Mouse (Mus musculus): ENCODE data around the gene Hoxa7. TPM values are rescaled to one million over a fixed set of nuclear protein-coding genes. Genes with fewer than 3 reads are reported as not detected.

Gene Hoxa7
- total RNA-seq, 1 experiment, result 0.89 TPM

- in situ Hi-C loops (cut with MboI; ENCODE audit: low sequenced_read_pairs in 2 of 2, unreplicated experiment in 2 of 2), result loop anchor here (10.0 kb wide), 3 partner anchors 55 to 995 kb away; partner anchors contain the start of genes Evx1 (in 2 of the 2) and Hoxa7 (in 2 of the 2)
- Histone ChIP-seq H3K4me3 (ENCODE audit: insufficient read depth in 1 of 2, low read depth in 1 of 2, low read length in 2 of 2, poor library complexity in 1 of 2, severe bottlenecking in 1 of 2) (no peak overlapping the region), H3K9ac (ENCODE audit: insufficient read depth, low read depth, low read length, poor library complexity, severe bottlenecking) (no peak overlapping the region), H3K27ac (ENCODE audit: insufficient read depth, low read depth, low read length, poor library complexity, severe bottlenecking) (no peak overlapping the region), H3K9me3 (ENCODE audit: control insufficient read depth, insufficient read depth, low read depth, low read length) (no peaks in the 10 kb centered on the region), H3K36me3 (ENCODE audit: control insufficient read depth, insufficient read depth, low read length, poor library complexity, severe bottlenecking) (no peaks in the 10 kb centered on the region), H3K4me1 (ENCODE audit: control insufficient read depth in 2 of 2, insufficient read depth in 2 of 2, low read length in 2 of 2, poor library complexity in 1 of 2) (peaks cover 0 to 4% of the 10 kb centered on the region in 2 experiments; a peak in 1 of 4 replicates)
- DNase-seq (ENCODE audit: low read depth, low spot score), result no peak
- TF ChIP-seq CHD2 (IDR thresholded peaks at IDR 0.05; ENCODE audit: low read depth, low read length) (no peak), ZNF384 (IDR thresholded peaks at IDR 0.05; ENCODE audit: low read depth, low read length) (no peak), HCFC1 (IDR thresholded peaks at IDR 0.05; ENCODE audit: borderline replicate concordance, insufficient read depth, low read length) (no peak), ZC3H11A (IDR thresholded peaks at IDR 0.05; ENCODE audit: borderline replicate concordance, low read depth, low read length) (no peak), MAFK (IDR thresholded peaks at IDR 0.05; ENCODE audit: insufficient read depth, low read depth, low read length) (no peak)
Observed at GRCm38 (mm10) chr6:52169499-52170165, 52.0 kb downstream of the Hoxa7 start.

GRCm38 (mm10) chr6:52168191-52169055 is 53.2 kb downstream of the Hoxa7 start:
- H3K9me3 ChIP-seq (ENCODE audit: control insufficient read depth, insufficient read depth, low read depth, low read length), result no peaks in the 10 kb centered on the region
- DNase-seq (ENCODE audit: low read depth, low spot score), result no peak
- no peak for TF ChIP-seq ZC3H11A (IDR thresholded peaks at IDR 0.05; ENCODE audit: borderline replicate concordance, low read depth, low read length)
- no peak for TF ChIP-seq MAFK (IDR thresholded peaks at IDR 0.05; ENCODE audit: insufficient read depth, low read depth, low read length)
- no peak for TF ChIP-seq CHD2 (IDR thresholded peaks at IDR 0.05; ENCODE audit: low read depth, low read length)
- no peak for TF ChIP-seq ZNF384 (IDR thresholded peaks at IDR 0.05; ENCODE audit: low read depth, low read length)
- TF ChIP-seq HCFC1 (IDR thresholded peaks at IDR 0.05; ENCODE audit: borderline replicate concordance, insufficient read depth, low read length), result no peak
- H3K9ac ChIP-seq (ENCODE audit: insufficient read depth, low read depth, low read length, poor library complexity, severe bottlenecking), result no peak overlapping the region
- H3K36me3 ChIP-seq (ENCODE audit: control insufficient read depth, insufficient read depth, low read length, poor library complexity, severe bottlenecking), result no peaks in the 10 kb centered on the region
- in situ Hi-C loops (cut with MboI; ENCODE audit: low sequenced_read_pairs in 2 of 2, unreplicated experiment in 2 of 2), result loop anchor here (10.0 kb wide), 3 partner anchors 56 to 994 kb away; partner anchors contain the start of genes Hoxa7 (in 2 of the 2) and Evx1 (in 1 of the 2)
- H3K27ac ChIP-seq (ENCODE audit: insufficient read depth, low read depth, low read length, poor library complexity, severe bottlenecking), result no peak overlapping the region
- H3K4me1 ChIP-seq (ENCODE audit: control insufficient read depth in 2 of 2, insufficient read depth in 2 of 2, low read length in 2 of 2, poor library complexity in 1 of 2), result peaks cover 0 to 6% of the 10 kb centered on the region in 2 experiments; a peak in 1 of 4 replicates
- no peak overlapping the region for H3K4me3 ChIP-seq (ENCODE audit: insufficient read depth in 1 of 2, low read depth in 1 of 2, low read length in 2 of 2, poor library complexity in 1 of 2, severe bottlenecking in 1 of 2)

GRCm38 (mm10) chr6:52167736-52168161 is 53.9 kb downstream of the Hoxa7 start:
- H3K4me1 ChIP-seq (ENCODE audit: control insufficient read depth in 2 of 2, insufficient read depth in 2 of 2, low read length in 2 of 2, poor library complexity in 1 of 2), result peaks cover 0 to 9% of the 10 kb centered on the region in 2 experiments; a peak in 1 of 4 replicates
- no peak for TF ChIP-seq CHD2 (IDR thresholded peaks at IDR 0.05; ENCODE audit: low read depth, low read length)
- TF ChIP-seq MAFK (IDR thresholded peaks at IDR 0.05; ENCODE audit: insufficient read depth, low read depth, low read length), result no peak
- TF ChIP-seq ZNF384 (IDR thresholded peaks at IDR 0.05; ENCODE audit: low read depth, low read length), result no peak
- TF ChIP-seq HCFC1 (IDR thresholded peaks at IDR 0.05; ENCODE audit: borderline replicate concordance, insufficient read depth, low read length), result no peak
- no peak for TF ChIP-seq ZC3H11A (IDR thresholded peaks at IDR 0.05; ENCODE audit: borderline replicate concordance, low read depth, low read length)
- in situ Hi-C loops (cut with MboI; ENCODE audit: low sequenced_read_pairs in 2 of 2, unreplicated experiment in 2 of 2), result loop anchor here (10.0 kb wide), 3 partner anchors 57 to 993 kb away; partner anchors contain the start of genes Hoxa7 (in 2 of the 2) and Evx1 (in 1 of the 2)
- no peak overlapping the region for H3K27ac ChIP-seq (ENCODE audit: insufficient read depth, low read depth, low read length, poor library complexity, severe bottlenecking)
- H3K36me3 ChIP-seq (ENCODE audit: control insufficient read depth, insufficient read depth, low read length, poor library complexity, severe bottlenecking), result no peaks in the 10 kb centered on the region
- no peaks in the 10 kb centered on the region for H3K9me3 ChIP-seq (ENCODE audit: control insufficient read depth, insufficient read depth, low read depth, low read length)
- DNase-seq (ENCODE audit: low read depth, low spot score), result no peak
- no peak overlapping the region for H3K4me3 ChIP-seq (ENCODE audit: insufficient read depth in 1 of 2, low read depth in 1 of 2, low read length in 2 of 2, poor library complexity in 1 of 2, severe bottlenecking in 1 of 2)
- no peak overlapping the region for H3K9ac ChIP-seq (ENCODE audit: insufficient read depth, low read depth, low read length, poor library complexity, severe bottlenecking)

GRCm38 (mm10) chr6:52167176-52167575 is 54.5 kb downstream of the Hoxa7 start:
- no peak overlapping the region for H3K9ac ChIP-seq (ENCODE audit: insufficient read depth, low read depth, low read length, poor library complexity, severe bottlenecking)
- H3K9me3 ChIP-seq (ENCODE audit: control insufficient read depth, insufficient read depth, low read depth, low read length), result no peaks in the 10 kb centered on the region
- no peak overlapping the region for H3K27ac ChIP-seq (ENCODE audit: insufficient read depth, low read depth, low read length, poor library complexity, severe bottlenecking)
- no peak for DNase-seq (ENCODE audit: low read depth, low spot score)
- in situ Hi-C loops (cut with MboI; ENCODE audit: low sequenced_read_pairs in 2 of 2, unreplicated experiment in 2 of 2), result loop anchor here (10.0 kb wide), 3 partner anchors 58 to 992 kb away; partner anchors contain the start of genes Hoxa7 (in 2 of the 2) and Evx1 (in 1 of the 2)
- no peak overlapping the region for H3K4me3 ChIP-seq (ENCODE audit: insufficient read depth in 1 of 2, low read depth in 1 of 2, low read length in 2 of 2, poor library complexity in 1 of 2, severe bottlenecking in 1 of 2)
- peaks cover 0 to 9% of the 10 kb centered on the region in 2 experiments; a peak in 1 of 4 replicates for H3K4me1 ChIP-seq (ENCODE audit: control insufficient read depth in 2 of 2, insufficient read depth in 2 of 2, low read length in 2 of 2, poor library complexity in 1 of 2)
- TF ChIP-seq HCFC1 (IDR thresholded peaks at IDR 0.05; ENCODE audit: borderline replicate concordance, insufficient read depth, low read length) (no peak), ZNF384 (IDR thresholded peaks at IDR 0.05; ENCODE audit: low read depth, low read length) (no peak)
- no peaks in the 10 kb centered on the region for H3K36me3 ChIP-seq (ENCODE audit: control insufficient read depth, insufficient read depth, low read length, poor library complexity, severe bottlenecking)

All from ES-E14 (cell line).